Mouse (Mus musculus): ENCODE results near the gene Vac14. TPM values are rescaled to one million over a fixed set of nuclear protein-coding genes. Genes with fewer than 3 reads are reported as not detected.

The Vac14 gene
- polyA plus RNA-seq, 2 experiments: 19.1 to 24.8 TPM

DNA sequence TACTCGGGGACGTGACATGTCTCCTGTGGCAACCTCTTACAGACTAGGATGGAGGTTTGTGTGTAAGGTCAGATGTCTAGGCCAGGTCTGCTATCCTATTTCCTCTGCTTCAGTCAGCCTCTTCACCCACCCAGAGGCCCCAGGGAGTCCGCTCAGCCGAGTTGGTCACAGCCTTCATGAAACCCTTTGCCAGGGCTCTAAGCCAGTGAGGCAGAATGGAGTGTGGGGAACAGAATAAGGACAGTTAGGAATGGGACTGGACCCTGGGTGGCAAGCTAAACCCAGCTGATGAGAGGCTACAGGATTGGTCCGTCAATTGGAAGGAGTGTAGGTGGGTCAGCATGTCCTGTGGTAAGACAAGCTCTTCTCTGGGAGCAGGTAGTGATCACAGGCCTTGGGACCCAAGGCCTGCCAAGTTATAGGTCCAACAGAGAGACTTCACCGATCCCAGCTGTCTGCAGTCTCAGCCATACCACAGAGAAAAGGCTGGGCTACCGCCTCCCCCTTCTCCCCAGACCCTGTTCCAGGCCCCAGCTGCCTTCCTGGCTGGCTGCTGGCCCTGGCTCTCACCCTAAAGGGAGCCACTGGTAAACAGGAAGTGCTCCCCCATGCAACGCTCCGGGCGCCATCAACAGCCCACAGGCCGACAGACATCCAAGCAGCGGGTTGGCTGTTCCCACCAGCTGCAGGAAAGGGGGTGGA is 100.7 kb downstream of the Vac14 start:
- H3K4me3 ChIP-seq (replicated peaks; ENCODE audit: low read length): no peak overlapping the region
- H3K9me3 ChIP-seq (ENCODE audit: control insufficient read depth, low read length): no peaks in the 10 kb centered on the region
- no peaks in the 10 kb centered on the region for H3K27me3 ChIP-seq (ENCODE audit: control insufficient read depth, insufficient read depth, low read length)
- 35% methylated on average over 12 of the region's 12 CpGs for WGBS
- DNase-seq (ENCODE audit: low spot score) (no peak), ATAC-seq (ENCODE audit: low FRiP score, low read depth) (no peak)
- H3K27ac ChIP-seq (replicated peaks; ENCODE audit: low read depth, low read length): peak overlapping the region; percentile 33
- H3K9ac ChIP-seq (ENCODE audit: low read depth, low read length, severe bottlenecking): no peak overlapping the region
- 0 out of 2 replicates have a peak overlapping the region, but pooled peaks have one; percentile 1 for H3K4me2 ChIP-seq (replicated peaks; ENCODE audit: low read depth, low read length, severe bottlenecking)
- H3K4me1 ChIP-seq (ENCODE audit: control insufficient read depth, insufficient read depth, low read length): peaks cover 82% of the 10 kb centered on the region
- H3K36me3 ChIP-seq (ENCODE audit: control insufficient read depth, insufficient read depth, low read length): no peaks in the 10 kb centered on the region; the same call in 1 of the 2 replicates
- TF ChIP-seq POLR2A (IDR thresholded peaks at IDR 0.05; ENCODE audit: borderline replicate concordance, extremely low read depth, insufficient read depth, insufficient read length): no peak

GRCm38 (mm10) chr8:110719898-110720653 is 101.7 kb downstream of the Vac14 start:
- Histone ChIP-seq H3K27ac (replicated peaks; ENCODE audit: low read depth, low read length) (peak overlapping the region; percentile 91; the same call in 1 of the 2 replicates), H3K36me3 (ENCODE audit: control insufficient read depth, insufficient read depth, low read length) (no peaks in the 10 kb centered on the region), H3K4me1 (ENCODE audit: control insufficient read depth, insufficient read depth, low read length) (peaks cover 82% of the 10 kb centered on the region), H3K4me2 (replicated peaks; ENCODE audit: low read depth, low read length, severe bottlenecking) (no peak overlapping the region), H3K9me3 (ENCODE audit: control insufficient read depth, low read length) (no peaks in the 10 kb centered on the region), H3K4me3 (replicated peaks; ENCODE audit: low read length) (no peak overlapping the region), H3K27me3 (ENCODE audit: control insufficient read depth, insufficient read depth, low read length) (no peaks in the 10 kb centered on the region), H3K9ac (ENCODE audit: low read depth, low read length, severe bottlenecking) (no peak overlapping the region)
- no peak for ATAC-seq (ENCODE audit: low FRiP score, low read depth)
- no peak for DNase-seq (ENCODE audit: low spot score)
- WGBS: 43% methylated on average over 6 of the region's 6 CpGs
- TF ChIP-seq POLR2A (IDR thresholded peaks at IDR 0.05; ENCODE audit: borderline replicate concordance, extremely low read depth, insufficient read depth, insufficient read length): no peak

DNA sequence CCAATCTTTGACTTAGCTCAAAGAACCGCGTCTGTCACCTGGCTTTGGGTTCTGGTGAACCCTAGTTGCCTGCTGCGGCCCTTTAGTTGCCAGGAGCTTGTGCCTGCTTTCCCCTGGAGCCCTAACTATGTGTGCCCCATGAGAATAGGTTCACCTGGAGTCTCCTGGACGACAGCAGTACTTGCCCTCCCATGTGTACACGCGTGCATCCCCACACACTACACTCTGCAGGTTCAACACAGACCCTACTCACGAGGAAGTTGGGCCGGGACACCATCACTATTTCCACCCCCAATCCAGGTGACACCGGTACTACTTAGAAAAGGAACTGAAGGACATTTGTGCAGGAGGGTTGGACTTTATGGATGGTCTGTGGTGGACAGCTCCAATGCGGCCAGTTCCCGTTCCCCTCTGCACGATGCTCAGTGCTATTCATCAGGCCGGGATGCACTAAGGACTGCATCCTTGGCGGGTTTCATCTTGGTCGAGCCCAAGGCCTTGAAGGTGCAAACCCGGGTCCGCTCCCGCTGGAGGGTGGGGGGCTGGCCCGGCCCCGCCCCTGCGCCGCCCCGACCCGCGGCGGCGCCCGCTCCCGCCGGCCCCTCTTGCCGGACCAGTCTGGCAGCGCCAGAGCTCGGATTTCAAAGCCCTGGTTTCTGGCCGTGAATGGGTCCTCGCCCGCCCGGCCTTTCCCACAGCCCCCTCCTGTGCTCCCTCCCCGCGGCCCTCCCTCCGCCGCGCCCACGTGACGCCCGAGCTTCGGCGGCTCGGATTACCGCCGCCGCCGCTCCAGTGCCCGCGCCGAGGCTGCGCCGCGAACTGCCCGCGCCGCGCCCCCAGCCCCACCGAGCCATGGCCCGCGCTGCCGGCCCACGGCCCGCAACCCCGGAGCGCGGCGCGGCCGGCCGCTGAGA is 102.6 kb downstream of the Vac14 start, which contains the start of gene Mtss1l:
Mtss1l (plus strand) TSS at position 792 of the 914 bp plus-strand sequence.
- Histone ChIP-seq H3K27me3 (ENCODE audit: control insufficient read depth, insufficient read depth, low read length) (no peaks in the 10 kb centered on the region), H3K9me3 (ENCODE audit: control insufficient read depth, low read length) (no peaks in the 10 kb centered on the region), H3K36me3 (ENCODE audit: control insufficient read depth, insufficient read depth, low read length) (0 out of 2 replicates have a peak, but pooled peaks cover under 1% of the 10 kb centered on the region), H3K27ac (replicated peaks; ENCODE audit: low read depth, low read length) (peak within 1 kb of the TSS; percentile 91), H3K4me3 (replicated peaks; ENCODE audit: low read length) (peak within 1 kb of the TSS; percentile 64), H3K4me1 (ENCODE audit: control insufficient read depth, insufficient read depth, low read length) (peaks cover 78% of the 10 kb centered on the region), H3K9ac (ENCODE audit: low read depth, low read length, severe bottlenecking) (peak within 1 kb of the TSS; percentile 84), H3K4me2 (replicated peaks; ENCODE audit: low read depth, low read length, severe bottlenecking) (peak within 1 kb of the TSS; percentile 90)
- no peak for TF ChIP-seq POLR2A (IDR thresholded peaks at IDR 0.05; ENCODE audit: borderline replicate concordance, extremely low read depth, insufficient read depth, insufficient read length)
- DNase-seq (ENCODE audit: low spot score) (peak; percentile 89), ATAC-seq (ENCODE audit: low FRiP score, low read depth) (peak; percentile 86)
- WGBS: 6% methylated on average over 39 of the region's 75 CpGs

DNA sequence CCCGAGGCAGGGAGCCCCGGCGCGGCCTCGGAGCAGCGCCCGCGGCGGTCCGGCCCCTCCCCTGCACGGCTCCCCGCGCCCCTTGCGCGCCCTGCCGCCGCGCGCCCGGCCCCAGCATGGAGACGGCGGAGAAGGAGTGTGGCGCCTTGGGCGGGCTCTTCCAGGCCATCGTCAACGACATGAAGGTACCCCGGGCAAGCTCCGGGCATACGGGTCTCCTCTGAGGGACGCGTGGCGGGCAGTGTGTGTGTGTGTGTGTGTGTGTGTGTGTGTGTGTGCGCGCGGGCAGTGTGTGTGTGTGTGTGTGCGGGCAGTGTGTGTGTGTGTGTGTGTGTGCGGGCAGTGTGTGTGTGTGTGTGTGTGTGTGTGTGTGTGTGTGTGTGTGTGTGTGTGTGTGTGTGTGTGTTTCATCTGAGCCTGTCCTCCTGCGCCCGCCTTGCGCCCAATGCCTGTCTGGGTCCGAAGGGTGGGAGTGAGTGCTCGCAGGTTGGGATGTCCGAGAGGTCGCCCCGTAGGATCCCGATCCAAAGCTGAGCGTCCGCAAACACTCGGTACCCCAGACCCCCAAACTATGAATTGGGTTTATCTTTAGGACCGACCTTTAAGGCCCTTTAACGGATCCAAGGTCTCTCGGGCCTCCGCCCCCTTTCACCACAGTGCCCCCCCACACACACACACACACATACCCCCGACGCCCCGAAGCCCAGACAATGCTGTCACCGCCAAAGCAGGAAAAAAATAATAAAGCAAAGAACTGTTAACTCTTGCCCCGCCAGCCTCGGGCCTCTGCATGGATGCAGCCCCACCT is 103.4 kb downstream of the Vac14 start:
- TF ChIP-seq POLR2A (IDR thresholded peaks at IDR 0.05; ENCODE audit: borderline replicate concordance, extremely low read depth, insufficient read depth, insufficient read length): no peak
- under 1% methylated on average over 28 of the region's 59 CpGs for WGBS

More for the DNA sequence above, 103.4 kb downstream of the Vac14 start:
- no peaks in the 10 kb centered on the region for H3K27me3 ChIP-seq (ENCODE audit: control insufficient read depth, insufficient read depth, low read length)
- ATAC-seq (ENCODE audit: low FRiP score, low read depth) (peak; percentile 50; the same call in 1 of the 2 replicates), DNase-seq (ENCODE audit: low spot score) (no peak)
- peak overlapping the region; percentile 64 for H3K4me3 ChIP-seq (replicated peaks; ENCODE audit: low read length)
- H3K9ac ChIP-seq (ENCODE audit: low read depth, low read length, severe bottlenecking): peak overlapping the region; percentile 84
- no peaks in the 10 kb centered on the region for H3K9me3 ChIP-seq (ENCODE audit: control insufficient read depth, low read length)
- peak overlapping the region; percentile 91 for H3K27ac ChIP-seq (replicated peaks; ENCODE audit: low read depth, low read length)
- H3K4me1 ChIP-seq (ENCODE audit: control insufficient read depth, insufficient read depth, low read length): peaks cover 69% of the 10 kb centered on the region
- peak overlapping the region; percentile 90 for H3K4me2 ChIP-seq (replicated peaks; ENCODE audit: low read depth, low read length, severe bottlenecking)
- peaks cover 9% of the 10 kb centered on the region for H3K36me3 ChIP-seq (ENCODE audit: control insufficient read depth, insufficient read depth, low read length)
